Mouse (Mus musculus) ovary, adult 2 months (tissue): ENCODE measurements around the gene Snrnp27. TPM values are rescaled to one million over a fixed set of nuclear protein-coding genes. Genes with fewer than 3 reads are reported as not detected.

Source experiments
- polyA plus RNA-seq: library from polyadenylated mRNA; depleted of rRNA; stranded (reverse); fragments of >200 nt; gene quantifications from 2 replicates; pipeline ENCODE4 v1.2.3, GENCODE M21; 2012; rRNA removed

Snrnp27 gene
- polyA plus RNA-seq = 5.1 and 5.8 TPM in 2 replicates

DNA sequence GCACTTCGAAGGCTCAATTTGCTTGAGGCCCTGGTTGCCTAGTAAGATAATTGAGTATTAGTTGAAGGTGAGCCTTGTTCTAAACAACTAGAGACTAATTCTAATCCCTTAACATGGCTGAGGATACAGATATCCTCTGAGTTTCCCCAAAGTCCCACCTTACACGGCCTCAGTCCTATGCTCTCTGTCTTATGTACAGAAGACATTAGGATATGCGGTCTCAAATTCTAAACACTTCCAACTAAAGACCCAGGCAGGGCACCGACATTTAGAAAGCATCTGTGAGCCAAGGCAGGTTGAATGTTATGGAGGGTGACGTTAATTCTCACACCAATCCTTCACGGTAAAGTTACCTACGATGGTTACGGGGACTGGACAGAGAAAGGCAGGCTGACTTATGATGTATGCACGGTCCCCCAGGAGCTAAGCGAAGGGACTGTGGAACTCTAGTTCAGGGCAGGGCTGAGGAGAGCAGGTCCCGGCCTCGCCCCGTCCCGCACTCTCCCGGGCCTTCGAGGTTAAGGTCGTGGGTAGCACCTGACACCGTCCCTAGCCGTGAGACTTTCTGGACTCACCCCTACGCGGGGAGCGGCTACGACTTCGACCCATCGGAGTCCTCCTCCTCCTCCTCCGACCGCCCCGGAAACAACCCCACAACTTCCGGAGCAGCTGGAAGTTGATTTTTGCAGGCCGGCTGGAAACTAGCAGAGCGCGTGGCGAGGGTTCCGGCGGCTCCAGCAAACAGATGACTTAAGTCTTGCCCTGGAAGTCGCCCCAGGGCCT lies at the start of gene Snrnp27:
Gene Snrnp27 (minus strand): TSS at position 651 of the 783 bp plus-strand sequence.

DNA sequence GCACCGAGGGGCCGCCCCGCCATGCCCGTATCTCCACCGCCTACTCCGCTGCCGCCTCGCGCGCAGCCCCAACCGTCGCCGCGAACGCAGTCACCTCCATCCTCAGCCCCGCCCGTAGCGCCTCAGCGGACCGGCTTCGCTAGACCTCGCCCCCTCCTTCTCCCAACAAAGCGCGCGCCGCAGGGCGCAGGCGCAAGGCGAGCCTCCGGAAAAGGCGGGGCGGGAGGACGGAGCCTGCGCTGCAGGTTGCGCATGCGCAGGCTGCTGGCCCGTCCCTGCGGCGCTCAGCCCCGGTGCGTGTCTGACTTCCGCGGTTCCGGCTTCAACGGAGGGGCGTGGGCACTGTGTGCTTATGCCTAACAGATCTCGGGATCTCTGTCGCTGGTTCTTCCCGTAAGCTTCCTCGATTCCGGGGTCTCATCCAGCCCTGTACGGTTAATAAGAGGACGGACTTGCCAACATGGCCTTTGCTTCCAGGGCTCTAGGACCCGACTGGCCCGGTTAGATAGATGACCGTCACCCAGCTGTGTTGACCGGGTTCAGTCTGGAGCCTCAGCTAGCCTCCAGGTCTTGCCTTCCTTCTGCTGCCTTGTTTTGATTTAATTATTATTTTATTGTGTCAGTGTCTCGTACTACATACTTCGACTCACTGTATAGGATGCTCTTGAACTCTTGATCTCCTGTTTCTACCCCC lies 49.0 kb upstream of the Snrnp27 start, which contains the start of gene Gmcl1:
Gene Gmcl1 (minus strand): TSS at position 201 of the 694 bp plus-strand sequence.

DNA sequence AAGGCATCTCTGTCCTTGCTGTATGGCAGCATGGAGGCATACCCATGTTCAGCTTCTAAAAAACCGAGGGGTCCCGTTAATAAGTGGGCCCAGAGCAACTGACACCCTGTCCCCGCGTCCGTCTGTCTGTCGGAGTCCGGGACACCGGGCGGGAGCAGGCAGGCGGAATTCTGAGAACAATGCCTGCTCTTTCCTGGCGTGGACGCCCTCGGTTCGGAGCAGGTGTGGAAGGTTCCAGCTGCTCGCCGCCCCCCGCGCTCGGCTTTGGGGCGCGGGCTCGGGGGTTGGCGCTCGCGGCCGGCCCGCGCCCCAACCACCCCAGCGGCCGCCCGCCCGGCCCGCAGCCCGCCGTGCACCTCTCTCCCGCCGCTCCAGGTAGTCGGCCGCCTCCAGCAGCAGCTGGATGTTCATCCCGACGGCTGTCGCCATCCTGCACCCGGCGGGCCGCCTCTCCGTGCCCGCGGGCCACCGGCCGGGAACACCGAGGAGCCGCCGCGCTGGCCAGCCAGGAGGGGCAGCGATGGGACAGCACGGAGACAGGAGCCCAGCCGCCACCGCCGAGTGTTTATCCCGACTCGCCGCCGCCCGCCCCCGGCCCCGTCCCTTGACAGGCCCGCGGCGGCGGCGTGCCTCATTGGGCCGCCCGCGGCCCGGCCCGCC lies 15.6 kb downstream of the Snrnp27 start, which contains the start of gene Mxd1:
Gene Mxd1 (minus strand): TSS at position 582 of the 660 bp plus-strand sequence.

DNA sequence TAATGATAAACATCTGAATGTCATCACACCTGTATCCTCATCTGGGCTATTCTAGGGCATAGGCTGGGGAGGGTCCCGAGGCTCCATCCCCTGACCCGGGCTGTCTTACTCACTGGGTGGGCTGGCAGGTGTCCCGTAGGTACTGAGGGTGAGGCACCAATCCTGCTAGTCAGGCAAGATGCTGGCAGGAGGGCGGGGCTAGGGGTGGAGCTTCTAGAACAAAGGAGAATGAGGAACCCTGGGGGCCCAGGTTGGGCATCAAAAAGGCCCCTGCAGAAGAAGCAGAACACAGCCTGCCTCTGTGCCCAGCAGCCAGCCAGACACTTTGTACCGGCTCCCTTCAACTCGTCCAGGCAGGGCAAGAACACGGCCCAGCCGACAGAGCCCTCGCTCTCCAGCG lies 56.4 kb downstream of the Snrnp27 start, which contains the start of gene Asprv1:
Gene Asprv1 (plus strand): TSS at position 219 of the 400 bp plus-strand sequence.

Other genes starting within 250 kb of the Snrnp27 start
- 12.6 and 15.4 TPM in 2 replicates for gene C87436, start 246.1 kb downstream of the Snrnp27 start, polyA plus RNA-seq
- 380 and 387 TPM in 2 replicates for gene Pcbp1, start 158.2 kb downstream of the Snrnp27 start, polyA plus RNA-seq
- 0.16 and 0.33 TPM in 2 replicates for gene Asprv1, start 56.4 kb downstream of the Snrnp27 start, polyA plus RNA-seq
- 11.3 TPM in 2 replicates for gene Mxd1, start 15.4 kb downstream of the Snrnp27 start, polyA plus RNA-seq
- 13.4 and 20.9 TPM in 2 replicates for gene Gmcl1, start 48.9 kb upstream of the Snrnp27 start, polyA plus RNA-seq
- 61.5 and 64.6 TPM in 2 replicates for gene Anxa4, start 109.1 kb upstream of the Snrnp27 start, polyA plus RNA-seq
- 31.4 and 38.9 TPM in 2 replicates for gene Aak1, start 165.0 kb upstream of the Snrnp27 start, polyA plus RNA-seq